Mouse (Mus musculus) myocyte (in vitro differentiated cells): Measurements from ENCODE around the gene Hist1h2af. TPM values are rescaled to one million over a fixed set of nuclear protein-coding genes. Genes with fewer than 3 reads are reported as not detected.
"Not testable (repeated sequence)": the region's sequence is repeated elsewhere in the genome, so short reads cannot be mapped to it uniquely, and the experiment has no call there.

Source experiments
- H3K27me3 ChIP-seq: one replicate; pipeline ENCODE4 v1.6.1; 2011; ENCODE audit not compliant: control insufficient read depth, insufficient read depth, insufficient read length
- H3K36me3 ChIP-seq: one replicate; pipeline ENCODE4 v1.6.1; 2011; ENCODE audit not compliant: control insufficient read depth, insufficient read depth
- H3K4me2 ChIP-seq: one replicate; pipeline ENCODE4 v1.6.1; 2011; ENCODE audit warnings: low read depth, control low read depth
- H3K4me3 ChIP-seq: one replicate; pipeline ENCODE4 v1.5.1; 2011; ENCODE audit warnings: mild to moderate bottlenecking, control low read depth, moderate library complexity
- H3K79me2 ChIP-seq: one replicate; pipeline ENCODE4 v1.6.1; 2011; ENCODE audit not compliant: control insufficient read depth, insufficient read depth
- H3ac ChIP-seq: one replicate; pipeline ENCODE4 v1.6.1; 2011; ENCODE audit not compliant: control insufficient read depth, insufficient read length
- CEBPB ChIP-seq: IDR thresholded peaks from 2 replicates; pipeline ENCODE4 v1.6.1; 2011; ENCODE audit warnings: mild to moderate bottlenecking, moderate library complexity; ENCODE audit not compliant: poor library complexity, insufficient read depth, severe bottlenecking
- E2F4 ChIP-seq: IDR thresholded peaks from one replicate; pipeline ENCODE4 v1.6.1; 2011; ENCODE audit warnings: mild to moderate bottlenecking, control low read depth, moderate library complexity; ENCODE audit not compliant: insufficient read depth
- MAX ChIP-seq: IDR thresholded peaks from one replicate; pipeline ENCODE4 v1.6.1; 2011; ENCODE audit warnings: low read depth, mild to moderate bottlenecking, control low read depth
- MYOD1 ChIP-seq, 3 experiments: IDR thresholded peaks; one replicate each; pipeline ENCODE4 v1.6.1; 2011; ENCODE audit warnings: control low read depth in 2 of 3, low read depth in 2 of 3, mild to moderate bottlenecking in 2 of 3, moderate library complexity in 1 of 3; ENCODE audit not compliant: insufficient read length in 2 of 3, control insufficient read depth in 1 of 3
- MYOG ChIP-seq, 3 experiments: IDR thresholded peaks; one replicate each; pipeline ENCODE4 v1.6.1; 2011; ENCODE audit warnings: control low read depth in 2 of 3, low read depth in 2 of 3, mild to moderate bottlenecking in 2 of 3; ENCODE audit not compliant: insufficient read length in 2 of 3, control insufficient read depth in 1 of 3, insufficient read depth in 1 of 3
- POLR2A ChIP-seq: IDR thresholded peaks from one replicate; pipeline ENCODE4 v1.6.1; 2011; ENCODE audit warnings: low read depth, mild to moderate bottlenecking, control low read depth, moderate library complexity; ENCODE audit not compliant: insufficient read length
- POLR2AphosphoS2 ChIP-seq: IDR thresholded peaks from one replicate; pipeline ENCODE4 v1.6.1; 2011; ENCODE audit warnings: low read depth, control low read depth; ENCODE audit not compliant: insufficient read length
- REST ChIP-seq: IDR thresholded peaks from one replicate; pipeline ENCODE4 v1.6.1; 2011; ENCODE audit warnings: mild to moderate bottlenecking, control low read depth, moderate library complexity; ENCODE audit not compliant: insufficient read depth, insufficient read length
- SRF ChIP-seq: IDR thresholded peaks from one replicate; pipeline ENCODE4 v1.6.1; 2011; ENCODE audit warnings: low read depth; ENCODE audit not compliant: control insufficient read depth, insufficient read length
- TCF12 ChIP-seq: IDR thresholded peaks from one replicate; pipeline ENCODE4 v1.6.1; 2011; ENCODE audit warnings: mild to moderate bottlenecking, control low read depth; ENCODE audit not compliant: poor library complexity, insufficient read depth, severe bottlenecking
- TCF3 ChIP-seq: IDR thresholded peaks from one replicate; pipeline ENCODE4 v1.6.1; 2011; ENCODE audit warnings: low read depth, control low read depth; ENCODE audit not compliant: insufficient read length
- USF1 ChIP-seq: IDR thresholded peaks from one replicate; pipeline ENCODE4 v1.6.1; 2011; ENCODE audit warnings: low read depth, mild to moderate bottlenecking, control low read depth, moderate library complexity
- polyA plus RNA-seq: library from polyadenylated mRNA; unstranded; fragments of >200 nt; fragmentation: generic; extraction: Trizol; gene quantifications from one replicate; pipeline ENCODE4 v1.2.1, GENCODE M21; 2012; ENCODE audit warnings: missing spikeins

Gene Hist1h2af
- polyA plus RNA-seq, 1 experiment = 24.4 TPM

DNA sequence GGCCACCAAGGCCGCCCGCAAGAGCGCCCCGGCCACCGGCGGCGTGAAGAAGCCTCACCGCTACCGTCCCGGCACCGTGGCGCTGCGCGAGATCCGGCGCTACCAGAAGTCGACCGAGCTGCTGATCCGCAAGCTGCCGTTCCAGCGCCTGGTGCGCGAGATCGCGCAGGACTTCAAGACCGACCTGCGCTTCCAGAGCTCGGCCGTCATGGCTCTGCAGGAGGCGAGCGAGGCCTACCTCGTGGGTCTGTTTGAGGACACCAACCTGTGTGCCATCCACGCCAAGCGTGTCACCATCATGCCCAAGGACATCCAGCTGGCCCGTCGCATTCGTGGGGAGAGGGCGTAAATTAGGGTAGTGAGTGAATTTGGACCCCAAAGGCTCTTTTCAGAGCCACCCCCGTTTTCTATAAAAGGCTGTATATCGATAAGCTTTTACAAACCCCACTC, 42.2 kb downstream of the Hist1h2af start:
- H3K79me2 ChIP-seq = not testable (repeated sequence)

DNA sequence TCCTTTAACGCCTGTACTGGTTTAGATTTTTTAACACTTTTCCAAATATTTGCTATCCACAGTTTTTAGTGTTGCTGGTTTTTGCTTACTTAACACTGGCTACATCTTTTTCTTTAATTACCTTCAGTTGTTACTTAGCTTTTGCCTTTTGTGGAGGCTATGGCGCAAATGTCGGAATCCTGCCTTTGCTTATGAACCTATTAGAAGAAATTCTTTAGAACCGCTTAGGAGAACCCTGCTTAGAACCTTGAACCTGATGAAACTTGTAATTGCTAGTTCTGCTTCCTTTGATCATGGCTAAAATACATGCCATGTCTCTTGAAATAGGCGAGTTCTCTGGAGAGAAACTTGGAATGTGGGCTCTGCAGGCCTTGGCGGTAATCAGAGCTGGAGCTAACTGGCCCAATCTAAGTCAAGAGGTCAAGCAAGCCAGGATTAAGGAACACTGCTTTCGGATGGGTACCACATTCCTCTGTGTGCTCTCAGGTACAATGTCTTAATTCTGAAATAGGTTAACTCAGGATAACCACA, 42.7 kb downstream of the Hist1h2af start:
- H3K4me3 ChIP-seq = peak overlapping the region; percentile 27
- TF ChIP-seq POLR2AphosphoS2 (peak; percentile 55), MYOG (IDR thresholded peaks at IDR 0.05; ENCODE audit: control insufficient read depth in 1 of 3, insufficient read depth in 1 of 3, insufficient read length in 2 of 3, low read depth in 2 of 3) (no peak), CEBPB (no peak), SRF (no peak), REST (no peak), TCF3 (no peak), TCF12 (no peak), USF1 (no peak), POLR2A (peak; percentile 33), E2F4 (no peak), MAX (no peak), MYOD1 (IDR thresholded peaks at IDR 0.05; ENCODE audit: control insufficient read depth in 1 of 3, insufficient read length in 2 of 3, low read depth in 2 of 3) (no peak)
- no peaks in the 10 kb centered on the region for H3K36me3 ChIP-seq
- H3ac ChIP-seq = no peak overlapping the region
- H3K4me2 ChIP-seq = peak overlapping the region; percentile 81
- no peaks in the 10 kb centered on the region for H3K79me2 ChIP-seq
- H3K27me3 ChIP-seq = no peaks in the 10 kb centered on the region

More for the DNA sequence above, 42.2 kb downstream of the Hist1h2af start:
- H3K27me3 ChIP-seq, H3K36me3 ChIP-seq, H3ac ChIP-seq: not testable (repeated sequence)
- TF ChIP-seq POLR2A (peak; percentile 71), POLR2AphosphoS2 (peak; percentile 82)
- Histone ChIP-seq H3K4me3 (peak overlapping the region; percentile 27), H3K4me2 (peak overlapping the region; percentile 81)

DNA sequence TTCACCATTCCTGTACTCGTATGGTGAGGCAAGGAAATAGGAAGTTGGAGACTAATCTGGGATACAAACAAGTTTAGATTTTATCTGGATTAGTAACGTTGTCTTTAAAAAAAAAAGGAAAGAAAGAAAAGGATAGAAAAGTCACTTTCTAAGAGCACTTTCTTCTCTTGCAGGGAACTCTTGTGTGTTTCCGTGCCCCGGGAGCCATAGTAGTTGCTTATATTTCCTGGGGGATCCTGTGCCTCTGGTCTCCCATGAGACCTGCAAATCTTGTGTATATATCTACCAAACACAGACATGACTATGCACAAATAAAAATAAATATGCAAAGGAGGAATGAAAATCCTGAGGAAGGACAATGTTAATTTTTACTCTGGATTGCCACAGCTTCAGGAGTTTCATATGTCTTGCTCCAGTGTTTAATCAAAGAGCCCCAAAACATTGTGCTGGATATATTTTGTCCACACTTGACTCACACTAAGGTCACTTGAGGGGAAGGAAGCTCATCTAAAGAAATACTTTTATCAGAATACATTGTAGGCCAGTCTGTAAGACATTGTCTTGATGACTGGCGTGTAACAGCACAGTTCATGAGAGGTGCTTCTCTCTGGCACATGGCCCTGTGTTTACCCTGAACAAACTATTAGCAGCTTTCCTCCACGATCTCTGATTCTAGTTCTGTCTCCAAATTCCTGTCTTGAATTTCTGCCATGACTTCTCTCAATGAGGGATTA, 43.4 kb downstream of the Hist1h2af start:
- Histone ChIP-seq H3K27me3 (no peaks in the 10 kb centered on the region), H3K79me2 (no peaks in the 10 kb centered on the region), H3K36me3 (no peaks in the 10 kb centered on the region), H3K4me2 (peak overlapping the region; percentile 81), H3ac (no peak overlapping the region), H3K4me3 (peak overlapping the region; percentile 27)
- TF ChIP-seq POLR2AphosphoS2 = no peak
- TF ChIP-seq MYOD1 (IDR thresholded peaks at IDR 0.05; ENCODE audit: control insufficient read depth in 1 of 3, insufficient read length in 2 of 3, low read depth in 2 of 3) = no peak
- TF ChIP-seq USF1 = no peak
- no peak for TF ChIP-seq MAX
- TF ChIP-seq MYOG (IDR thresholded peaks at IDR 0.05; ENCODE audit: control insufficient read depth in 1 of 3, insufficient read depth in 1 of 3, insufficient read length in 2 of 3, low read depth in 2 of 3) = no peak
- no peak for TF ChIP-seq TCF12
- no peak for TF ChIP-seq REST
- TF ChIP-seq TCF3 = no peak
- no peak for TF ChIP-seq SRF
- no peak for TF ChIP-seq E2F4
- TF ChIP-seq CEBPB = no peak
- TF ChIP-seq POLR2A = no peak

DNA sequence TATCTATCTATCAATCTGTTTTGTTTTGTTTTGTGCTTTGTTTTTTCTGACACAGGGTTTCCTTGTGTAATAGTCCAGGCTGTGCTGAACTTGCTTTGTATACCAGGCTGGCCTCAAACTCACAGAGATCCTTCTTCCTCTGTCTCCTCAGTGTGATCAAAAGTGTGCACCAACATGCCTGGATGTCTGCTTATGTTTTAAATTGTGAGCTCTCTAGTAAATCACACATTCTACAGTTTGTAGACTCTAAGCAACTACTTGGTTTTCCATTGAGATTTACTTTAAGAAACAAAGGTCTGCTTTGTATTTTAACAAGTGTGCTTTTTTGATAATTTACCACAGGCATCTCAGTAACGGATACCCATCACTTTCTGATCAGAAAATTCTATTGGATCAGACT, 44.1 kb downstream of the Hist1h2af start:
- TF ChIP-seq MYOD1 (IDR thresholded peaks at IDR 0.05; ENCODE audit: control insufficient read depth in 1 of 3, insufficient read length in 2 of 3, low read depth in 2 of 3) (no peak), MYOG (IDR thresholded peaks at IDR 0.05; ENCODE audit: control insufficient read depth in 1 of 3, insufficient read depth in 1 of 3, insufficient read length in 2 of 3, low read depth in 2 of 3) (no peak), POLR2A (no peak), TCF3 (no peak), USF1 (no peak), E2F4 (no peak), POLR2AphosphoS2 (no peak), TCF12 (no peak), MAX (no peak), CEBPB (no peak), SRF (no peak), REST (no peak)

More for the DNA sequence above, 44.1 kb downstream of the Hist1h2af start:
- Histone ChIP-seq H3K79me2 (no peaks in the 10 kb centered on the region), H3K27me3 (no peaks in the 10 kb centered on the region), H3ac (no peak overlapping the region), H3K4me3 (no peak overlapping the region), H3K36me3 (no peaks in the 10 kb centered on the region), H3K4me2 (no peak overlapping the region)
